Comparison of ENCODE assay signal across 21 mouse cellular contexts in the genomic region with DNA sequence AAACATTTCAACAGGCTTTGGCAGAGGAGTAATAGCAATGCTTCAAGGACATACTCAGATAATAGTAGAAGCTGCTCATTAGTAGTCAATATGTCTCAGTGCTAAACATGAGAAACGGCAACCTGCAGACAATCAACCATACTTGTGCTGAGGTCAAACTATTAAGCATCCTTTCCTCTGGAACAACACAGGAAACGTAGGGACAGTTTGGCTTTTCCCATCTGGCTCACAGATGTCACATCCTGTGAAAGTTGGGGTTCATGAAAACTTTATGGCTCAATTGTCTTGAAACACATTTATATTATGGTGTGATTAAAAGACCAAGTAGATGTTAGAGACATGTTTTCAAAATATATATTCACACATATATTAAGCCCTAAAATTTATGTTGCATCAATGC.
DNase-seq lines count a peak whose midpoint lies in the region; ATAC-seq and TF ChIP-seq lines count a peak whose summit lies in the region.
"Had no signal": no experiment of that assay in that cellular context is flagged by ENCODE, and none has a peak within 500 bp of the region (broad histone marks: within the 10 kb centered on the region; RNA-seq: fewer than 3 reads in every experiment).

No protein-coding gene starts in this region.

- no peak for ATAC-seq in neural tube, embryonic 15.5 days (ENCODE audit: low FRiP score)
- no peak for ATAC-seq in embryonic facial prominence, embryonic 14.5 days (ENCODE audit: low read depth)
- no peak for ATAC-seq in limb, embryonic 14.5 days (ENCODE audit: low FRiP score, low read depth)
- ATAC-seq: activated CD4-positive, CD25-positive, alpha-beta regulatory T cell, adult 4 months; forebrain, embryonic 16.5 days; Patski had no signal

- DNase-seq in neural tube, embryonic 10.5 days (ENCODE audit: extremely low spot score, low spot score) = peak; percentile 16
- peak; percentile 33 for DNase-seq in embryonic facial prominence, embryonic 14.5 days (ENCODE audit: low spot score)
- peak; percentile 56 for DNase-seq in limb, embryonic 14.5 days (ENCODE audit: low spot score)
- no peak for DNase-seq in thymus, postnatal 36 days
- no peak for DNase-seq in heart, postnatal 36 days
- DNase-seq in heart, postnatal 10 days = no peak
- DNase-seq: adrenal gland, postnatal 14 days; cerebellum, adult 11-12 months; cerebellum, adult 9-10 months; cerebellum, postnatal 36 days; gastrocnemius, postnatal 14 days; heart, adult 2 months had no signal

- H3K36me3 ChIP-seq in neural tube, embryonic 15.5 days = no peaks in the 10 kb centered on the region
- no peaks in the 10 kb centered on the region for H3K36me3 ChIP-seq in embryonic facial prominence, embryonic 14.5 days (ENCODE audit: control insufficient read depth, insufficient read depth, low read length)
- no peaks in the 10 kb centered on the region for H3K36me3 ChIP-seq in limb, embryonic 14.5 days (ENCODE audit: control insufficient read depth, insufficient read depth, low read length)
- H3K36me3 ChIP-seq: forebrain, embryonic 12.5 days; heart, embryonic 15.5 days; hindbrain, embryonic 15.5 days had no signal

- 58% methylated on average over 2 of the region's 2 CpGs for WGBS in neural tube, embryonic 15.5 days
- 22% methylated on average over 2 of the region's 2 CpGs for WGBS in embryonic facial prominence, embryonic 14.5 days
- WGBS in limb, embryonic 14.5 days = 17% methylated on average over 2 of the region's 2 CpGs

- no peaks in the 10 kb centered on the region for H3K4me1 ChIP-seq in neural tube, embryonic 15.5 days
- no peaks in the 10 kb centered on the region for H3K4me1 ChIP-seq in embryonic facial prominence, embryonic 14.5 days (ENCODE audit: control insufficient read depth, insufficient read depth, low read length)
- no peaks in the 10 kb centered on the region for H3K4me1 ChIP-seq in limb, embryonic 14.5 days (ENCODE audit: control insufficient read depth, insufficient read depth, low read length)
- H3K4me1 ChIP-seq: forebrain, embryonic 12.5 days; hindbrain, embryonic 15.5 days had no signal

- intact Hi-C loops in heart, postnatal 36 days (cut with DNase I) = no loop called here
- intact Hi-C loops in heart, postnatal 10 days (cut with DNase I) = no loop called here

- no peaks in the 10 kb centered on the region for H3K27me3 ChIP-seq in neural tube, embryonic 15.5 days (replicated peaks)
- H3K27me3 ChIP-seq in embryonic facial prominence, embryonic 14.5 days (replicated peaks; ENCODE audit: control insufficient read depth, insufficient read depth, low read length) = no peaks in the 10 kb centered on the region
- no peaks in the 10 kb centered on the region for H3K27me3 ChIP-seq in limb, embryonic 14.5 days (ENCODE audit: control insufficient read depth, insufficient read depth, low read length)
- H3K27me3 ChIP-seq: CH12.LX; forebrain, embryonic 12.5 days; heart, embryonic 15.5 days; hindbrain, embryonic 15.5 days; Patski had no signal

- no peak overlapping the region for H3K9ac ChIP-seq in neural tube, embryonic 15.5 days (replicated peaks)
- H3K9ac ChIP-seq in embryonic facial prominence, embryonic 14.5 days (ENCODE audit: low read depth, low read length) = no peak overlapping the region
- H3K9ac ChIP-seq in limb, embryonic 14.5 days (ENCODE audit: low read depth, low read length, severe bottlenecking) = no peak overlapping the region
- H3K9ac ChIP-seq: forebrain, embryonic 12.5 days; heart, embryonic 15.5 days; hindbrain, embryonic 15.5 days had no signal

- no peak overlapping the region for H3K27ac ChIP-seq in neural tube, embryonic 15.5 days (replicated peaks)
- H3K27ac ChIP-seq in embryonic facial prominence, embryonic 14.5 days (replicated peaks; ENCODE audit: low read depth, low read length) = no peak overlapping the region
- H3K27ac ChIP-seq in limb, embryonic 14.5 days (replicated peaks; ENCODE audit: low read depth, low read length) = no peak overlapping the region
- H3K27ac ChIP-seq: forebrain, embryonic 12.5 days; heart, embryonic 15.5 days; hindbrain, embryonic 15.5 days had no signal

- no peak for TF ChIP-seq POLR2A in limb, embryonic 14.5 days (IDR thresholded peaks at IDR 0.05; ENCODE audit: borderline replicate concordance, extremely low read depth, insufficient read depth, insufficient read length)

- no peak overlapping the region for H3K4me2 ChIP-seq in neural tube, embryonic 15.5 days
- H3K4me2 ChIP-seq in embryonic facial prominence, embryonic 14.5 days (ENCODE audit: low read depth, low read length) = no peak overlapping the region
- no peak overlapping the region for H3K4me2 ChIP-seq in limb, embryonic 14.5 days (replicated peaks; ENCODE audit: low read depth, low read length, severe bottlenecking)
- H3K4me2 ChIP-seq: forebrain, embryonic 12.5 days; heart, embryonic 11.5 days; heart, embryonic 15.5 days; hindbrain, embryonic 15.5 days had no signal

- no peaks in the 10 kb centered on the region for H3K9me3 ChIP-seq in neural tube, embryonic 15.5 days (replicated peaks)
- H3K9me3 ChIP-seq in embryonic facial prominence, embryonic 14.5 days (ENCODE audit: control insufficient read depth, low read length) = no peaks in the 10 kb centered on the region
- no peaks in the 10 kb centered on the region for H3K9me3 ChIP-seq in limb, embryonic 14.5 days (ENCODE audit: control insufficient read depth, low read length)
- H3K9me3 ChIP-seq: forebrain, embryonic 12.5 days; heart, embryonic 15.5 days; hindbrain, embryonic 15.5 days had no signal

- no peak overlapping the region for H3K4me3 ChIP-seq in neural tube, embryonic 15.5 days (replicated peaks)
- no peak overlapping the region for H3K4me3 ChIP-seq in embryonic facial prominence, embryonic 14.5 days (ENCODE audit: low read depth, low read length)
- H3K4me3 ChIP-seq in limb, embryonic 14.5 days (replicated peaks; ENCODE audit: low read length) = no peak overlapping the region
- H3K4me3 ChIP-seq: forebrain, embryonic 12.5 days; heart, adult 2 months; heart, embryonic 15.5 days; hindbrain, embryonic 15.5 days had no signal

Comparison
In these comparisons a context has a peak if more than half of its experiments do, and no peak if none do; other contexts are left out.
1. DNase-seq: peak in neural tube, embryonic 10.5 days (single experiment), embryonic facial prominence, embryonic 14.5 days (single experiment) and limb, embryonic 14.5 days (single experiment); none in thymus, postnatal 36 days (0 of 2), heart, postnatal 36 days (0 of 2) and heart, postnatal 10 days (0 of 2).